Mouse (Mus musculus) 416B (cell line): ENCODE data around the gene Borcs5.

Source experiments
- DNase-seq: peaks from one replicate; pipeline ENCODE4 v3.0.0; 2011; ENCODE audit warnings: low read depth

Borcs5 gene

DNA sequence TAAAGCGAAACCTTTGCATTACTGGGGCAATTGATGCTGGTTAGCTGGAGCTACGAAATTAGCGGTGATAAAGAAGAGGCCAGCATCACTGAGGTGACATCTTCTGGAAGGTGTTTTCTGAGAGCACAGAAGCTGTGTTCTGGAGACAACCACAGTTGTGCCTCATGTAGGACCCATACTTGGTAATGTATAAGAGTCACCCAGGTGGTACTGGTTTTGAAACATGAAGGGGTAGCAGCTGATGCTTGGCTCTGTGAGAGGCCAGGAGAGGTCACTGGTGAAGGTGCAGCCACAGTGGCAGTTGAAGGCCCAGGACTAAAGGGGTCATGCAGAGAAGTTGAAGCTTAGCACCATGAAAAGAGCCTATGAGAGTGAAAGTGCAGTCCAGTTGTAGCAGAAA lies at the start of gene Borcs5:
Gene Borcs5, plus strand, starts transcription at position 301 of the 400 bp plus-strand sequence.
- DNase-seq = no peak

DNA sequence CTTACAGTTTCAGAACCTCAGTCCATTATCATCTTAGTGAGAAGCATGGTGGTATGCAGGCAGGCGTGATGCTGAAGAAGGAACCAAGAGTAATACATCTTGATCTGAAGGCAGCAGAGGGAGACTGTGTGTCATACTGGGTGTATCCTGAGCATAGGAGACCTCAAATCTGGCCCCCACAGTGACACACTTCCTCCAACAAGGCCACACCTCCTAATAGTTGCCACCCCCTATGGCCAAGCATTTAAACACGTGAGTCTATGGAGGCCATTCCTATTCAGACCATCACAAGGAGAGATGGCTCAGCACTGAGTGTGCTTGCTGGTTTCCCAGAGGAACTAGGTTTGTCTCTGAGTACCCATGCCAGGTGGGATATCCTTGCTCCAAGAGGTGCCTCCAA lies 47.7 kb upstream of the Borcs5 start:
- DNase-seq = peak; percentile 50

DNA sequence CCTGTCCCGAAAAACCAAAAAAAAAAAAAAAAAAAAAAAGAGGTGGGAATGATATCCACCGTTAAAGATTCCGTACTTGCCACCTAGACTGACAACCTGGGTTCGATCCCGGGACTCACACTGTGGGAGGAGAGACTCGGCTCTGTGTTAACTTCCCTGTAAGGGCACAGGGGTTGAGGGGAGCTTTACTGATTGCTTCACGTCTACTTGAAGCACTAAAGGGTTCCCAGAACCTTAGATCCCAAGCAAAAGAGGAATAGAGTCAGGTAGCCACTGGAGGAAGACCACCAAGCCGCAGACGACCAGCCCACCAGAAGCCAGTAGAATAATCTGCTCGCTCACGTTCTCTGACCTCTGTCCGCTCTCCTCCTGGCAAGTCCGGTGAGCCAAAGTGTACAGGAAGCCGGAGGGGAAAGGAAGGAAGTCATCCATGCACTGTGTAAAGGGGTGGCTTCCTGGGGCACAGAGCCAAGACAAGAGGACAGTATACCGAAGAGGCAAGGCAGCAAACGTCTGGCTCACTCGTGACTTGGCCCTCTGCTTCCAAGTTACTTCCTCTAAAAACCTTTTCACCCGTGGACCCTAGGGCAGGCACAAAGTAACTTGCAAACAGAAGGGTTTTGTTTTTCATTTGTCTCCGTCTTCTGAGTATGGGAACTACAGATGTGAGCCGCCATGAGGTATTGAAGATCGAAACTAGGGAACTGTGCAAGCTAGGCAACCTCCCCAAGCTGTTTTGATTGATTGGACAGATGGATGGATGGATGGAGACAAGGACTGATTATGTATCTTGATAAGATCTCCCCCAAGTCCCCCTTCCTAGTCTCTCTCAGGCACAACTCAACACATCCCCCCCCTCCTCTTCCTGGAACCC lies 44.5 kb upstream of the Borcs5 start:
- DNase-seq = peak; percentile 86

DNA sequence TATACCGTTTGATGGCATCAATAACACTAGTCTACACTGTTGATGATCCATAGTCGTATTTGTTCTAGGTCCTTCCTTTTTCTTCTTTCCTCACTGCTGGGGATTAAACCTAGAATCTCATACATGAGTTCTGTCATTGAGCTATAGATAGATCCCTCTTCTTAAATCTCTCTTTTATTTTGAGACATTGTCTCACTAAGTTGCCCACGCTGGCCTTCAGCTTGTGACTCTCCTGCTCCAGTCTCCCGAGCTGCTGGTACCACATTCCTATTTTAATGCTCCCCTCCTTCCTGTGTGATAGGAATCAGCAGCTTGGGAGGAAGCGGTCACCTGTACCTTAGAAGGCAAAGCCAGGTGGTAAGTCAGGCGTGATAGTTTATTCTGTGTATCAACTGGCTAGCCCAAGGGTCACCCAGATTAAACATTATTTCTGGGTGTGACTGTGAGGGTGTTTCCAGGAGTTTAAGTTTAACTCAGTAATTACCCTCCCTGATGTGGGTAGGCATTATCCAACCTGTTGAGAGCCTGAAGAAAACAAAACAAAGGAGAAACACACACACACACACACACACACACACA lies 41.6 kb upstream of the Borcs5 start:
- DNase-seq = no peak

DNA sequence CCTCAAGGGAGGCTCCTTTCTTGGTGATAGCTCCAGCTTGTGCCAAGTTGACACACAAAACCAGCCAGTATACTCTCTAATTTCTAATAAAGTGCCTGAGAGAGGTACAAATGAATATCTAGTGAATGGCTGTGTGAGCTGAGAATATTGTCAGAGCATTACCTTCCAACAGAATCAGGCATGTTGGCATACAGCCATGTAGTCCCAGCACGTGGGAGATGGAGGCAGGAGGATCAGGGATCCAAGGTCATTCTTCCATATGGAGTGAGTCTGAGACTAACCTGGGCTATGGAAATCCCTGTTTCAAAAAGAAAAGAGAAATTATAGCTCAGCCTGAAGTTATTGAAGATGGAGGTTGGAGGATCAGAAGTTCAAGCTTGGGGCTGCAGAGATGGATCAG lies 40.1 kb upstream of the Borcs5 start:
- DNase-seq = no peak

DNA sequence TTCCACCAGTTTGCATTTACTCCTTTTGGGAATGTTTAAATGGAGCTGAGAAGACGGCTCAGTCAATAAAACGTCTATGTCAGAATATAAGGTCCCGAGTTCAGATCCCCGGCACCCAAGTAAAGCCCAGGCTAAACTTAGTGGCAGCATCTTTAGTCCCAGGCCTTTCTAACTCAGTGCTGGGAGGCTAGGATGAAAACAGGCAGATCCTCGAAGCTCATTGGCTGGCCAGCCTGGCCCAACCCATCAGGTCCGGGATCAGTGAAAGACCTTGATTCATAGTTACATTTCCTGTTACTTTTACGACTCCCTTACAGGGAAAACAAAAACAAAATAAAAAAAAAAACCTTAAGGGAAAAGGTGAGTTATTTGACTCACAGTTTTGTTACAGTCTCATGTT lies 38.2 kb upstream of the Borcs5 start:
- no peak for DNase-seq

DNA sequence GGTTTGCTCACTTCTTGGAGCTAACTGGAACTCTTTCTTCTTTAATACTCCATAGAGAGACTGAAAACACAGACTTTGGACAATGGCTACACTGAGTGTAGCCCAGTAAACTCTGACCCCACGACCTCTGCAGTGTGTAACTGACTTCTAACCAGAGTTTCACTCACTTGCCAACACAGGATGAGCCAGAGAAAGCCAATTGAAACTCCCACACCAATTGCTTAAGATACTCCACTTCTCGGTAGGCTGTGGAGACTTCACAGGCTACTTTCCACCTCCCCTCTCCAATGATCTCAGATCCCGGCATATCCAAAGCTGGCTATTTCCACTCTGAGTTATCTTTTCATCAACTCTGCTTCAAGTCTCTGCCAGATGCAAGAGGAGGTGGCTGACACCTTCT lies 37.5 kb upstream of the Borcs5 start:
- no peak for DNase-seq

DNA sequence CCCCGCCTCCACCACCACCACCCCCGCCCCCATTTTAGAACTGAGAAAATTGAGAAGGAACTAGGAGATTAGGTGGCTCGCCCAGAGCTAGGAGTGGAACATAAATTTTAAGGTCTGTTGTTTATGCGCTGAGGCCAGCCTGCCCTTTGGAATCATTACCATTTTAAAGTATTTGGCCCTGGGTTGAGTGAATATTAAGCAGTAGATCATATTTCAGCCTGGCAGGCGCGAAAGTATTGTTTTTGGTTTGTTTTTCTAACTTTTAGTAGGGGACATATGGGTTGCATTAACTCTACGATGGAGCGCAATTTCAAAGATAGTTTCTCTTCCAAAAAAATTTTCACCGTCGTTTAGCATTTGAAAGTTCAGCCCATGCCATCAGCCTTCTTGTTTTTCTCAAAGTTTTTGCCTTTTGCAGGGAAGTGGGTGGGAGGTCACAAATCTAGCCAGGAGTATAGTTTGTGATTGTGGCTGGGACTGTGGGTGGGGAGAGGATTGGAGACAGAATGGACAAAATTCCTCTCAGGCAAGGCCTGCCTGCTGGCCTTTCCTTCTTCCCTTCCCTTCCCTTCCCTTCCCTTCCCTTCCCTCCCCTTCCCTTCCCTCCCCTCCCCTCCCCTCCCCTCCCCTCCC lies 36.8 kb upstream of the Borcs5 start:
- no peak for DNase-seq

DNA sequence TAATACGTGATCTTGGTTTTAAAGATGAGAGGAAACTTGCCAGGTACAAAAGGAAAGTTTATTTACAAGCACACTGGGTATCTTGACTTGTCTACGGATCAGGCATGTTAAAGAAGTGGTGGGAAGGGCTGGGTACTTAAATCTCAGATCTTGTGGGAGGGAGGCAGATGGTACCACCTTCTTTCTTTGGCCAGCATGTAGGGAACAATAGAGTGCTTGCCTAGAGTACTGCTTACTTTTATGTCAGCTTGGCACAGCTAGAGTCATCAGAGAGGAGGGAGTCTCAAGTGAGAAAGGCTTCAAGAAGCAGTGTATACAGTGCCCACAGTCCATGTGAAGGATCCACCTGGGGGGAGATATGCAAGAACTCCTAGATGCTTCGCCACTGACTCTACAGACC lies 34.1 kb upstream of the Borcs5 start:
- no peak for DNase-seq

DNA sequence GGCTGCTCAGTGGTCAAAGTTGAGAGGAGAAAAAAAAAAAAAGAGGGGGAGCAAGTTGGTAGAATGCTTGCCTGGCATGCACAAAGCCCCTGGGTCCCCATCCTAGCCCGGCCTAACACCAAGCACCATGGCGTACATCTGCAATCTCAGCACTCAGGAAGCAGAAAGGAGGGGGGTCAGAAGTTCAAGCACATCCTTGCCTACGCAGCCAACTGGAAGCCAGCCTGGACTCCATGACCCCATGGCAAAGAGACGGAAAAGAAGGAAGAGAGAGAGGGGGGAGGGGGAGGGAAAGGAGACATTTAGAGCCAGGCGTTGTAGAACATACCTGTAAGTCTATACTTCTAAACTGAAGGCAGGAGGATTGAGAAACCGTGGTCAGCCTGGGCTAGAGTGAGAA lies 32.8 kb upstream of the Borcs5 start:
- DNase-seq = no peak

DNA sequence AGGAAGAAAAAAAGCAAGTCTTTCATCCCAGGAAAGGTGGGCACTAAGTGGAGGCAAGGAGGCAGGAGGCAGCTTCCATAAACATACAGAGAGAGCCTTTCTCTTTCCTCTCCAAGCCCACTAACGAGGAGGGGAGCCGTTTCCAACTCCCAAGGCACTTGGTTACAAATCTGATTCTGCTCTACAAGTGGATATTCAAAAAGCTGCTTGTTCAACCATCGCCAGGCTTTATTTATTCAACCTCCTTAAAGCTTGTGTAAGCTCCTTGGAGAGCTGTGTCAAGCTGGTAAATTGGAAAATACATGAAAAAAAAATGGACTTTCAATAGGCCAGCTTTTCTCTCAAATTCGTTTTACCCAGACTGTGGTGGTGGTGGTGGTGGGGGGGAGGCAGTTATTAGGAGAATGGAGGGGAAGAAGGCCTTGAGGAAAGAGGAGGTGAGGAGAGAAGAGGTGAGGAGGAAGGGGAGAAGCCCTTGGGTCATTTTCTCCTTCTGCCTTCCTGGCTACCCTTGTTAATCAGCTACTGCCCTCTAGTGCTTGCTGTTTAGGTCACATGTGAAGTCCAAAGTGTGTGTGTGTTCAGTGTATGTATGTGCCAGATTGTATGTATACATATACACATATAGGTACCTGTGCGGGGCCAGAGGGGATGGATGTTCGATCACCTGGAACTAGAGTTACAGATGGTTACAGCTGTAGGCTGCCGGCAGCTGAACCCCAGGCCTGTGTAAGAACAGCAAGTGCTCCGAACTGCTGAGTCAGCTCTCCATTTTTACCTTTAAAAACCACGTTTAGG lies 32.2 kb upstream of the Borcs5 start:
- peak; percentile 77 for DNase-seq

DNA sequence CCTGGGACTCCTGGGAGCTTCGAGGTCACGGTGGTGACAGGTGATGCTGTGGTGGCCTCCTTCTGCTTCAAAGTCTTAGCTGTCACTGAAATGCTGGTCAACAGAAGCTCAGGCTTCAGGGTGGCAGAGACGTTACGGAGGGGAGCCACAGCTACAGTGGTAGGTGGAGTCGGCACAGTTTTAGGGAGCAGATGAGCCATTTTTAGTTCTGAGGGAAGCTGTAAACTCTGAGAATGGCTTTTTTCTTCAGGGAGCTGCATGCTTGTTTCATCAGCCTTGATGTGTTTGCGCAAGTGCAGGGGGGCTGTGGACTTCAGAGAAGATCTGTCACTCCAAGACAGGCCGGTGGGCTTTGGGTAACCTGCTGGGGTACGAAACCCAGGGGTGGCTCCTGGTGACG lies 28.9 kb upstream of the Borcs5 start:
- no peak for DNase-seq

DNA sequence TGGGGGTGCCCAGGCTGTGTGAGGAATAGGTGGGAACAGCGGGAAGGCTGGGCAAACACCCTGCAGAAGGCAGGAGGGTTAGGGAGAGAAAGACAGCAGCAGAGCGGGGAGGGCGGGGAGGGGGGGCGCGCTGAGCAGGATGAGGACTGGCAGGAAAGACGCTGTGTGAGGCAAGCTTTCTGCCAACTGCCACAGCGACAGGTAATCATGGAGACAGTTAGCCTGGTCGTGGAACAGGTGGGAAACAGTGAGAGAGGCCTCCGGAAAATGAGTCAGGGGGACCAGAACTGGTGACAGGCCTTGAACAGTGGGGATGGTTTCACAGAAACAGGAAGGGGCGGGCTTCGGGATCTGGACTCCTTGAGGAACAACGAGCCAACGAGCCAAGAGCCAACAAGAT lies 27.4 kb upstream of the Borcs5 start:
- no peak for DNase-seq

DNA sequence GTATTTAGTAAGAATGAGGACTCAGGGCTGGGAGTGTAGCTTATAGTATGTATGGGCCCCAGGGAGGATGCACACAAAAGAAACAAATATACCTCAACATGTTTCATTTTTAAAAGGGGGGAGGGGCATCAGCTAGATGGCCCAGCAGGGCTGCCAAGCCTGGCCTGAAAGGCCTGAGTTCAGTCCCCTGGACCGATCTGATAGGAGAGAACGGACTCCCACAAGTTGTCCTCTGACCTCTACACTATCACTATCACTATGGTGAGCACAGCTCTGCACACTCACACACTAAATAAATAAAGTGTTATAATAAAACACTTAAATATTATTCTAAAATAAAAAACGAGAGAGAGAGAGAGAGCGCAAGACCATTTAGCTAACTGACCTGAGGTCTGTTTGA lies 25.0 kb upstream of the Borcs5 start:
- no peak for DNase-seq

DNA sequence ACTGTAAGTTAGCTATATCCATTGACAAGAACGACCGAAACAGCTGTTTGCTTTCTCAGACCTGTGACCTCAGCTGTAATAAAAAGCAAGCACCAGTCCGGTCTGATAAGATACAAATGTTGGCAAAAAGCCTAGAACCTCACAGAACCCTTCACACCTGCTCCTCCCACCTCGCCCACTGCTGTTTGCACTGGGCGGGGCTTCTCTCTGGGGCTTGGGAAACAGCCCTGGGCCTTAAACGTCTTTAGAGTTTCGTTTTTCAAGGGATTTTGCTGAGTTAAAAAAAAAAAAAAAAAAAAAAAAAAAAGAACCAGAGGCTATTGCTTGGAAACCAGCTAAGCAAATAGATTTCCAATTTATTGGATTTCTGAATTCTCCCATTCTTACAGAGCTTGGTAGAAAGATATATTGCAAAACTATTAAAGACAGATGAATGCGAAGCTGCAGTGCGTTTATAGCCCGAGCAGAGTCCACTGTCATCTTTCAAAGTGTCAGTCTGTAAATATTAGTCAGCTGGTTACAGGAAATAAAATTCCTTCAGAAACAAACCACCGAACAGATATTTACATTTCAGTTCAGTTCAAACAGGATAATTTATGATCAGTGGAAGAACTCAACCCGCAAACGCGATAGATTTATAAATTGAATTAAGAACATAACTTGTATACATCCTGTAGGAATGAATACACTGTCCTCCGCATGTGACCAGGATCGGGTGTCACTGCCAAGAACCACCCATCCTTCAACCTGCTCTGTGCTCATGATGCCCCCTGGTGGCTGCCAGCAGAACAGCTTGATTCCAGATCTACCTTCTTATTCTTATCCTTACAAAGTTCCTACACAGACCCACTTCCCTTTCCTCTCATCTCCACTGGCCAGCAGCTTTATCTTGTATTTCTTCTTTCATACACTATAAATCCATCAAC lies 24.3 kb upstream of the Borcs5 start:
- DNase-seq = peak; percentile 96

DNA sequence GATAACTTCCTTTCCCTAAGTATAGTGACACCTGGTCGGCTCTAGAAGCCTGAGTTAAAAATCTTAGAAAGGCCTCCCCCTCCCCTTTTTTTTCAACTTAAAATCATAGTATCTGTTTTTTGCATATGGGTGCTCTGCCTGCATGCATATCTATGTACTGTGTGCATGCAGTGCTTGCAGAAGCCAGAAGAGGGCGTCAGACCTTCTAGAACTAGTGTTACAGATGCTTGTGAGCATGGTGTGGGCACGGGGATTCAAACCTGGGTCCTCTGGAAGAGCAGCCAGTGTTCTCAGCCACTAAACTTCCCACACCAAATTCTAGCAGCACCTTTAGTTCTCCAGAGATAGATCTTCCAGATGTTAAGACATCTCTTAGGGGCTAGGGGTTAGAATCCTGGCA lies 21.7 kb upstream of the Borcs5 start:
- DNase-seq = no peak

DNA sequence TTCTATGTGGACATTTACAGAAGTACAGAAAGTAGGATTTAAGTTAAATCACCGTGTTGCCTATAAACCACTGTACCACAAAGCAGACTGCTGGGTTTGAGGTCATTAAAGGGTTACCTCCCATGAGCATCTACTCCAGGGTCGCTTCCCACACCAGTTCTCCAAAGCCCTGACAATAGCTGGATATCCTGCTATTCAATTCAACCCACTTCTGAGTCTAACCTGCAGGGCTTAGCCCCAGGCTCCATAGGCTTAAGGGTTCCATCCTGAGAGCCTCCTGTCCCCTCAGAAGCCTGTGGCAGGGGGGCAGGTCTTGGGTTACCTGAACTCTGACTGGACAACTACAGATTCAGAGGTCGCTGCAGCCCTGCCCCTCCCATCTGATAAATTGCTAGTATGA lies 19.2 kb upstream of the Borcs5 start:
- no peak for DNase-seq

DNA sequence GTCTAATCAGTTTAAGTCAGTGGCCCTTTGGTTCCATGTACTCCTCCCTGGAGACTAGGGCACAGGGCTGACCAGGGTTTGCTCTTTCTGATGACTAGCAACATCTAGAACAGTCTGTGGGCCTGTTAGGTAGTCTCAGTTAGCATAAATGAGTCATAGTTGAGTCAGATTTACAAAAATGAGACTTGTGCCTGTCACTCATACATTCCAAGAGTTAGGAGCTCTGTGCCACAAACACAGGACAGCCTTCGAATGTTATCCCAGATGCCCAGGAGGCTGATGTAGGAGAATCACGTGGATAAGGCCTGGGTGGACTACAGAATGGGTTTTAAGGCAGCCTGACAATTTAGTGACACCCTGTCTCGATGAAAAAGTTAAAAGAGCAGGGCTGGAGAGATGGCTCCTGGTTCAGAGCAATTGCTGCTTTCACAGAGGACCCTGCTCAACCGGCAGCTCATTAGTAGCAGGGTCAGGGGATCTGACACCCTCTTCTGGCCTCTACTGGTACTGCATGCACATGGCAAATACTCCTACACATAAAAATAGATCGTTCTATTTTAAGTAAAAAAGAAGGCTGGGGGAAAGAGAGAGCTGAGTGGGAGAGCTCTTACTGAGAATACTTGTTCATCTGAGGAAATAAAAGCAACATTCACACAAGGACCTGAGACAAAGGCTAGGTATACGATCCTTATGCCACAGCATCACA lies 18.3 kb upstream of the Borcs5 start:
- DNase-seq = peak; percentile 89

DNA sequence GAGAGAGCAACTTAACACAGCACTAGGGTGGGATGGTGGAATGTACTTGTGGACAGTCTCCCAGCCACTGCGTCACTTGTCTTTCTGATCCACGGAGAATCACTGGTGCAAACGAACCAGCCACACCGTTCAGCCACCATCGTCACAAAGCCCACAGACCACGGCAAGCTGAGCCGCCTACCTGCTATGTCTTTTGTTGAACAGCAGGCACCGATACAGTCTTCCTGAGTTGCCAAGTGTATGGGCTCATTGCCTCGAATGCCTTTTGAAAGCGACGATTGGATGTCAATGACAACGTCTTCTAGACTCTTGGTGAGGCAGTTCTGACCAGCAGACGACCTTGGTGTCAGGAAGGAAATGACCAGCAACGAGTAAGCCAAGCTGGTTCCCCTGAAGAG lies 17.8 kb upstream of the Borcs5 start:
- DNase-seq = peak; percentile 98

DNA sequence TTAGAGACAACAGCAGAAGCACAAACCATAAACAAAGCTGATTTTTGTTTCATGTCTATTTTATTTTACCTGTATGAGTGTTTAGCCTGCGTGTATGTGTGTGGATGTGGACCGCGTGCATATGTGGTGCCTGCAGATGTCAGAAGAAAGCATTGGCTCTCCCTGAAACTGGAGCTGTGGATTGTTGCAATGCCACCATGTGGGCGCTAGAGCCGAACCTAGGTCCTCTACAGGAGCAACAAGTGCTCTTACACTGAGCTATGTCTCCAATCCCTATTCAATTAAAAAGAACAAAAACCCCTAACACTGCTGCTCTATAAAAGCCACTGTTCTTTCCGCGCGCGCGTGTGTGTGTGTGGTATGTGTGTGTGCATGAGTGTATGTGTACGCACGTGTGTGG lies 13.9 kb upstream of the Borcs5 start:
- DNase-seq = no peak

DNA sequence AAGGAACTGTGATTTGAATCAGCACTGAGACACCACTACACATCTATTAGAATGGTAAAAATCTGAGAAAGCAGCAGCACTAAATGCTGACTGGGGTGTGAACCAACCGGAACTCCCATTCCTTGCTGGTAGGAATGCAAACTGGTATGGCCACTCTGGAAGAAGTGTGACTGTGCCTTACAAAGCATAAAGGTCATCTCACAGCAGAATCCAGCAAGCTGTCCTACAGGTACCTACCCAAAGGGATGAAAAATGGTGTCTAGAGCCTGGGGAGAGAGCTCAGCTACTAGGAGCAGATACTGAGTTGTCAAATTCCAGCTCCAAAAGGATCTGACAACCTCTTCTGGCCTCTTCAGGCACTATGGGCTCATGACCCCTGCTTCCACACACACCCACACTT lies 12.7 kb upstream of the Borcs5 start:
- no peak for DNase-seq
